Mouse (Mus musculus) granulocyte monocyte progenitor cell, adult 5-6 weeks (primary cell): ENCODE data around the gene Ndufs2. TPM values are rescaled to one million over a fixed set of nuclear protein-coding genes. Genes with fewer than 3 reads are reported as not detected.

ENCODE experiments used
- total RNA-seq, 2 experiments: library from RNA; stranded (forward) in 1 of 2; stranded (reverse) in 1 of 2; fragments of 200-712, 200-1000 nt in 1 of 2; fragments of >200 nt in 1 of 2; fragmentation: Nextera tagmentation in 1 of 2; gene quantifications; 2 replicates each; pipeline ENCODE4 v1.2.3; 2014 to 2017

Ndufs2 gene
- total RNA-seq, 2 experiments from 2014 or later, result 270 to 391 TPM

Other genes with a start within 250 kb of the Ndufs2 start
- 0.58 and 2.9 TPM in 2 replicates for gene Fcgr4, start 232.5 kb downstream of the Ndufs2 start, total RNA-seq (2014; fragmentation: Nextera tagmentation)
- gene Fcgr4, start 232.5 kb downstream of the Ndufs2 start, total RNA-seq (2017), result 3.1 and 3.5 TPM in 2 replicates
- gene Fcgr3, start 186.5 kb downstream of the Ndufs2 start, total RNA-seq (2014; fragmentation: Nextera tagmentation), result 274 and 310 TPM in 2 replicates
- gene Fcgr3, start 186.5 kb downstream of the Ndufs2 start, total RNA-seq (2017), result 498 and 520 TPM in 2 replicates
- gene Cfap126, start 137.5 kb downstream of the Ndufs2 start, total RNA-seq (2014; fragmentation: Nextera tagmentation), result 1.7 and 3.8 TPM in 2 replicates
- 0.47 and 1.5 TPM in 2 replicates for gene Cfap126, start 137.5 kb downstream of the Ndufs2 start, total RNA-seq (2017)
- 119 and 151 TPM in 2 replicates for gene Sdhc, start 100.8 kb downstream of the Ndufs2 start, total RNA-seq (2014; fragmentation: Nextera tagmentation)
- gene Sdhc, start 100.8 kb downstream of the Ndufs2 start, total RNA-seq (2017), result 110 and 112 TPM in 2 replicates
- gene Mpz, start 100.7 kb downstream of the Ndufs2 start, total RNA-seq (2014; fragmentation: Nextera tagmentation), result 2.0 TPM in 1 of 2 replicates, not detected in the other
- not detected in 2 replicates for gene Mpz, start 100.7 kb downstream of the Ndufs2 start, total RNA-seq (2017)
- 11.7 and 11.8 TPM in 2 replicates for gene Pcp4l1, start 55.1 kb downstream of the Ndufs2 start, total RNA-seq (2014; fragmentation: Nextera tagmentation)
- 13.7 TPM in 2 replicates for gene Pcp4l1, start 55.1 kb downstream of the Ndufs2 start, total RNA-seq (2017)
- gene Nr1i3, start 37.4 kb downstream of the Ndufs2 start, total RNA-seq (2014; fragmentation: Nextera tagmentation), result not detected in 2 replicates
- gene Nr1i3, start 37.4 kb downstream of the Ndufs2 start, total RNA-seq (2017), result 0.10 and 0.17 TPM in 2 replicates
- gene Tomm40l, start 28.9 kb downstream of the Ndufs2 start, total RNA-seq (2014; fragmentation: Nextera tagmentation), result 30.1 and 30.3 TPM in 2 replicates
- gene Tomm40l, start 28.9 kb downstream of the Ndufs2 start, total RNA-seq (2017), result 20.7 and 21.2 TPM in 2 replicates
- 4.5 and 6.9 TPM in 2 replicates for gene Apoa2, start 26.3 kb downstream of the Ndufs2 start, total RNA-seq (2014; fragmentation: Nextera tagmentation)
- gene Apoa2, start 26.3 kb downstream of the Ndufs2 start, total RNA-seq (2017), result 3.7 and 8.0 TPM in 2 replicates
- gene Fcer1g, start 17.0 kb downstream of the Ndufs2 start, total RNA-seq (2014; fragmentation: Nextera tagmentation), result 327 and 359 TPM in 2 replicates
- 143 and 171 TPM in 2 replicates for gene Fcer1g, start 17.0 kb downstream of the Ndufs2 start, total RNA-seq (2017)
- gene Adamts4, start 967 bp downstream of the Ndufs2 start, total RNA-seq (2014; fragmentation: Nextera tagmentation), result not detected in 2 replicates
- gene Adamts4, start 967 bp downstream of the Ndufs2 start, total RNA-seq (2017), result not detected in 2 replicates
- gene B4galt3, start 18.9 kb upstream of the Ndufs2 start, total RNA-seq (2014; fragmentation: Nextera tagmentation), result 24.7 and 25.6 TPM in 2 replicates
- 14.7 and 19.0 TPM in 2 replicates for gene B4galt3, start 18.9 kb upstream of the Ndufs2 start, total RNA-seq (2017)
- gene Ppox, start 29.8 kb upstream of the Ndufs2 start, total RNA-seq (2014; fragmentation: Nextera tagmentation), result 22.5 and 37.6 TPM in 2 replicates
- 16.8 and 25.3 TPM in 2 replicates for gene Ppox, start 29.8 kb upstream of the Ndufs2 start, total RNA-seq (2017)
- 34.7 and 37.6 TPM in 2 replicates for gene Usp21, start 36.6 kb upstream of the Ndufs2 start, total RNA-seq (2014; fragmentation: Nextera tagmentation)
- 20.0 and 22.8 TPM in 2 replicates for gene Usp21, start 36.6 kb upstream of the Ndufs2 start, total RNA-seq (2017)
- 142 and 143 TPM in 2 replicates for gene Ufc1, start 43.6 kb upstream of the Ndufs2 start, total RNA-seq (2014; fragmentation: Nextera tagmentation)
- gene Ufc1, start 43.6 kb upstream of the Ndufs2 start, total RNA-seq (2017), result 108 and 113 TPM in 2 replicates
- 16.4 and 17.1 TPM in 2 replicates for gene Dedd, start 77.8 kb upstream of the Ndufs2 start, total RNA-seq (2014; fragmentation: Nextera tagmentation)
- gene Dedd, start 77.8 kb upstream of the Ndufs2 start, total RNA-seq (2017), result 12.9 and 16.8 TPM in 2 replicates
- 28.1 and 30.3 TPM in 2 replicates for gene Nit1, start 94.3 kb upstream of the Ndufs2 start, total RNA-seq (2014; fragmentation: Nextera tagmentation)
- 24.6 and 33.8 TPM in 2 replicates for gene Nit1, start 94.3 kb upstream of the Ndufs2 start, total RNA-seq (2017)
- gene Pfdn2, start 94.3 kb upstream of the Ndufs2 start, total RNA-seq (2014; fragmentation: Nextera tagmentation), result 35.6 and 62.6 TPM in 2 replicates
- 15.2 and 28.0 TPM in 2 replicates for gene Pfdn2, start 94.3 kb upstream of the Ndufs2 start, total RNA-seq (2017)
- gene Klhdc9, start 109.4 kb upstream of the Ndufs2 start, total RNA-seq (2014; fragmentation: Nextera tagmentation), result not detected in 2 replicates
- 0.52 and 0.77 TPM in 2 replicates for gene Klhdc9, start 109.4 kb upstream of the Ndufs2 start, total RNA-seq (2017)
- gene Nectin4, start 118.7 kb upstream of the Ndufs2 start, total RNA-seq (2014; fragmentation: Nextera tagmentation), result 1.5 and 2.4 TPM in 2 replicates
- 0.99 and 1.6 TPM in 2 replicates for gene Nectin4, start 118.7 kb upstream of the Ndufs2 start, total RNA-seq (2017)
- gene Arhgap30, start 137.6 kb upstream of the Ndufs2 start, total RNA-seq (2014; fragmentation: Nextera tagmentation), result 47.2 and 53.5 TPM in 2 replicates
- 63.0 and 67.1 TPM in 2 replicates for gene Arhgap30, start 137.6 kb upstream of the Ndufs2 start, total RNA-seq (2017)
- gene Usf1, start 159.9 kb upstream of the Ndufs2 start, total RNA-seq (2014; fragmentation: Nextera tagmentation), result 51.3 and 64.2 TPM in 2 replicates
- gene Usf1, start 159.9 kb upstream of the Ndufs2 start, total RNA-seq (2017), result 71.0 and 71.5 TPM in 2 replicates
- gene Tstd1, start 167.5 kb upstream of the Ndufs2 start, total RNA-seq (2014; fragmentation: Nextera tagmentation), result 10.1 and 14.9 TPM in 2 replicates
- 3.7 TPM in 1 of 2 replicates, not detected in the other for gene Tstd1, start 167.5 kb upstream of the Ndufs2 start, total RNA-seq (2017)
- gene F11r, start 186.1 kb upstream of the Ndufs2 start, total RNA-seq (2014; fragmentation: Nextera tagmentation), result not detected in 2 replicates
- gene F11r, start 186.1 kb upstream of the Ndufs2 start, total RNA-seq (2017), result 5.8 TPM in 1 of 2 replicates, not detected in the other